Mouse (Mus musculus): Measurements from ENCODE around the gene Ubr4. TPM values are rescaled to one million over a fixed set of nuclear protein-coding genes. Genes with fewer than 3 reads are reported as not detected.

Gene Ubr4
- total RNA-seq, 2 experiments from 2014 or later, result 93.4 to 104 TPM

DNA sequence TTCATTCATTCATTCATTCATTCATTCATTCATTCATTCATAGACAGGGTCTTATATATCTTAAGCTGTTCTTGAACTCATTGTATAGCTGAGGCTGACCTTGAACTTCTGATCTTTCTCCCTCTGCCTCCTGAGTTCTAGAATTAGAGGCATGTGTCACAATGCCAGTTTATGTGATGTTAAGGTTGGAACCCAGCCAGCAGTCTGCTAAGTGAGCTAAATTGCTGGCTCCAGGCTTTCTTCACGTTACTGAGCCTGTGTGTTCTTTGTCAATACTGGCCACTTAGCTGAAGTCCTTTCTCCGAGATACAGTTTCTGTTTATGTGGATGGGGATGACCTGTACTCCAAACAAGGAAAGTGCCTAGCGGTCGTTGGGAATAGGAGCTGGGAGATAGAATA lies 78.5 kb downstream of the Ubr4 start:
- DNase-seq, result no peak

DNA sequence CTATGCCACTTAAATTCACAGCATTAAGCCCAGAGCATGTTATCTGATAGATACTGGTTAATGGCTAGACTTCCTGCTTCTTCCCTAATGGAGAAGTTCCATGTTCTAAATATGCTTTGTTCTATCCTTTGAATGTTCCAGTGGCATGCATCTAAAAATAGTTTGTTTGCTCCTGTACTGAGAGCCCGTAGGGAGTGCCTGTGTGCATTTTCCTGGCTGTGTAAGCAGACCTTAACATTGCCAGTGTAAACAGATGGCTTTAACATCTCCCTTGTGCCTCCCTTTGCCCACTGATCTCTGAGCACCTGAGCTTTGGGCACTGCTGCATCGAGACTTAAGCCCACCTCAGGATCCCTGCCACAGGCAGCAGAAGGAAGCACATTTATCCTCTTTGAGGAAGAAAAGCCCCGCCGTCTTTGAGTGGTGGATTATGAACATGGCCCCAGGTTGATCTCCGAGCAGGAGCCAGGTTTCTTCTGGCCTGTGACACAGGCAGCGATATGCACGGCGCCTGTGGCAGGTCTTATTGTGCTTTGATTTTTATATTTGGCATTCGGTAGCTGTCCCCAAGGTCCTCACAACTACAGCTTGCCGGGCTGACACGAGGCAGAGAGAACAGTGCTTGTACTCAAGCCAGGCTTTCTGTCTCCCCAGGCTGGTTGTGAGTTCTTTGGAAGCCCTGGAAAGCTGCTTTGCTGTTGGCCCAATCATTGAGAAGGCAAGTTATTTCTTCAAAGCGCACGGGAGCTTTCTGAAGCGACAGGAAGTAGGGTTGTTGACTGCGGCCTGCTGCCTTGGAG lies 80.8 kb downstream of the Ubr4 start:
- peak; percentile 46 to 51 for DNase-seq

DNA sequence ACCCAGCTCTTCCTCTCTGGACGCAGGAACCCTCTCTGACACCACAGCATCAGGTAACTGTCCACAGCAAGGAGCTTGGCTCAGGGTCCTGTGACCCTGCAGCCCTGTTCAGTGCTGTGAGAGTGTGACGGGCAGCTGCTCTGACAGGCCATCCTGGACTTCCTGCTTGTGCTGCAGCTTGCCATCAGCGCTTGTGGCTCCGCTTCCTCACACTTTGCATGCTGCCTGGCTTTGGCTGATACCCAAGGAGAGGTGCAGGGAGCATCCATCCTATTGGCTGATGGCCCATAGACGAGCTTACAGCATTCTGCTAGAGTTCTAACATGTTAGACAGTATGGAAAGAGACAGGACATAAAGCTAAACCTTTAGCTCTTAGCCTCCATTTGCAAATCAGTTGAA lies 88.8 kb downstream of the Ubr4 start:
- DNase-seq, result no peak

DNA sequence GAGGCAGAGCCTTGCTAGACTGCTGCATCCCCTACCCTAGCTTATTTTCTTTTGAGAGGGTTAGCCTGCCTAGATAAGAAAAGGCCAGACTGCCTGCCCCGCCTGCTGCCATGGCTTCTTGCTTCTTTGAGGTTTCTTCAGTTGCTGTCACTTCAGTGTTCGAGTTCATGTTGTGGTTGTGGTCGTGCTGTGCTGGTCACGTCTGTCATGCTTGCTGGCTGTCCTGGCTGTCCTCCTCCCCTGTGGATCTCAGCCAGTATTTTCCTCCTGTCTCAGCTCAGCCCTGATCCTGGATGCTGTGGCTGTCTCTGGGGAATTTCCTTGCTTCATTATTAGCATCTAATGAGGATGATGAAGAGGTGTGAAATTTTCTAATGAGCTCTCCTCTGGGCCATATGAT lies 89.4 kb downstream of the Ubr4 start:
- DNase-seq, result no peak

DNA sequence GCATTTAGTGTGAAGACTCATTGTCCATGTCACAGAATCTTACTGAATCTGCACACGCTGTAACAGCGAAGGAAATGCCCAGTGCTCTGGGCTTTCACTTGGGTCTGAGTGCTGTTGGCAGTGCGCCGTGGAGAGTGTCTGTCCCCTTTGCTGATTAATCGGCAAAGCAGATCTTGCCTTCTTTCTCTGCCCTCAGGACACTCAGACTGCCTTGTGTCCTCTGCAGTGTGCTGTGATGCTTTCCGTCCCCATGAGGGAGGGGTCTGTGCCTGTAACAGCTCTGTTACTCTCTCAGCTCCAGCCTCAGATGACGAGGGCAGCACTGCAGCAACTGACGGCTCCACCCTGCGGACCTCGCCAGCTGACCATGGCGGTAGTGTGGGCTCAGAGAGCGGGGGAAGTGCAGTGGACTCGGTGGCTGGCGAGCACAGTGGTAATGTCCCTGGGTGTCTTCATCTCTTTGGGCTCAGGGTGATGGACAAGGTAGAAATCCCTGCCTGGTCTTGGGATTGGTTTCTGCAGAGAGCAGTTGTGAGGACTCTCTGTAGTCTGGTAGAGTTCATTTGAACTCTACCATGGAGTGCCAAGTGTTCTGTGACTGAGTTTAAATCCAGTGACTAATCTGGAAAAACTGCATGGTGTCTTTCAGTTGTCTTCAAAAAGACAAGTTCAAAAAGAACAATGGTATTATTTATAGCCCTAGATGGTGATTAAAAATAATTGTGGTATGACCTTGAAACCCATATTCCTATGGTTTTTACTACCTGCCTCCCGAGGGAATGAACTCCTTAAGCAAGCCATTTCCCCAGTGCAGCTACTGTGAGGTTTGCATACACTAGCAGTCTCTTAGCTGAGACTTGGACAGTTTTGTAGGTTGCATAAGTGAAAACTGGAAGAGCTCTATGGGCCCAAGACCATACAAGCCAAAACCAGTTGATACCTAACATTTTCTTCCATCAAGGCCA lies 90.3 kb downstream of the Ubr4 start:
- no peak for DNase-seq

DNA sequence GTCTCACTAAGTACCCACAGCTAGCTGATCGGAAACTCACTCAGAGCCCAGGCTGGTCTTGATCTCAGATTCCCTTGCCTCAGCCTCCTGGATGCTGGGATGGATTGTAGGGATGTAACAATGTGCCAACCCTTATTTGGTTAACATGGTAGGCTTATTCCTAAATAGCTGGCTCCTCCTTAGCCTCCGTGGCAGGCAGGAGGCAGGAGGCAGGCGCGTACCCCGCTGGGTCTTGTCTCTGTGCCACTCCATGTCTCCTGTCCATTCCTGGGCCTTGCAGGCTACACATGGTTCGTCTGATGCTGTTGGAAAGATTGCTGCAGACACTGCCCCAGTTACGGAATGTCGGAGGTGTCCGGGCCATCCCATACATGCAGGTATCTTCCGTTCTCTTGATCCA lies 91.9 kb downstream of the Ubr4 start:
- DNase-seq, result no peak

DNA sequence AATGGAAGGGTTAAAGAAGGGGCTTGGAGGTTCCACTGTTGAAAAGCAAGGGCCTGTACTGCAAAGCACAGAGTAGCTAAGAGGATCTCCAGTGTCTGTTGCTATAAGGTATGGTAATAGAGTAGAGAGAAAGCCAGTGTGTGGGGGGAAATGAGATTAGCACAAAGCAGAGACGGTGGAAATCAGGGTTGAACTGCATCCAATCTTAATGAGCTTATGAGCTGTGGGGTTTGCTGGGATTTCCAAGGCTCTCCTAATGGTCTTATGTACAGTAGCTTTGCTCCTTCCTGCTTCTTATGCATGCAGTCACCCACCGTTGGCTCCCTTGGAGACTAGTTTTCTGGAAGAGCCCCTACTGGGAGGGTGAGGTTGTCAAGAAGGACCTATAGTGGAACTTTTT lies 93.8 kb downstream of the Ubr4 start:
- no peak for DNase-seq

DNA sequence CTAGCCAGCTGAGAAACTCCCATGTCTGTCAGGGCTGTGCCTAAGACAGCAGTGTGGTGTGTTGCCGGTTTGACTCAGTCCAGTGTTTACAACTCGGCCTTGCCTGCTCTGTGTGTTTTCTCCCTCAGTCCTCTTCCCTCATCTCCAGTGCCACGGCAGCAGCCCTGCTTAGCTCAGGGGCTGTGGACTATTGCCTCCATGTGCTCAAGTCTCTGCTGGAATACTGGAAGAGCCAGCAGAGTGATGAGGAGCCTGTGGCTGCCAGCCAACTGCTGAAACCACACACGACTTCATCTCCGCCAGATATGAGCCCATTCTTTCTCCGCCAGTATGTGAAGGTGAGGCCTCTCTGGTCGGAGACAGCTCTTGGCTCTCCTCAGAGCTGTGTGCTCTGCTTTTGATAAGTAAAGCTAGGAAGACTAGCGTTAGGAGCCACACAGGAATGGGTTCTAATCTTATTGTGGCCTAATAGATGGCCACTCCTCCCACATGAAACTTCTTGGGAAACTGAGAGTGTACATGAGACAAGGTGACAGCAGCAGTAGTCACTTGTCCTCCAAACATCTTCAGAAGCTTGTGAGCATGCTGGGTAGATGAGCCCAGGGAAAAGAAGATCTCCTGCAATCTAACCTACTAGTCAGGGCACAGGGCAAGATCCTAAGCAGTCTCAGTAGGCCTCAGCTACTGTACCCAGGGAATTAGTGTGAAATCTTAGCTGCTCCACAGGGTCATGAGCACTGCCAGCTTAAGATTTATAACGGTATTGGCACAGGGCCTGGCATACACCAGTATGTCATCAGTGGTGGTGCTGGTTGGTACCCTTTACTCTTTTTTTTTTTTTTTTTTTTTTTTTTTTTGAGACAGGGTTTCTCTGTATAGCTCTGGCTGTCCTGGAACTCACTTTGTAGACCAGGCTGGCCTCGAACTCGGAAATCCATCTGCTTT lies 94.6 kb downstream of the Ubr4 start:
- DNase-seq, result no peak

DNA sequence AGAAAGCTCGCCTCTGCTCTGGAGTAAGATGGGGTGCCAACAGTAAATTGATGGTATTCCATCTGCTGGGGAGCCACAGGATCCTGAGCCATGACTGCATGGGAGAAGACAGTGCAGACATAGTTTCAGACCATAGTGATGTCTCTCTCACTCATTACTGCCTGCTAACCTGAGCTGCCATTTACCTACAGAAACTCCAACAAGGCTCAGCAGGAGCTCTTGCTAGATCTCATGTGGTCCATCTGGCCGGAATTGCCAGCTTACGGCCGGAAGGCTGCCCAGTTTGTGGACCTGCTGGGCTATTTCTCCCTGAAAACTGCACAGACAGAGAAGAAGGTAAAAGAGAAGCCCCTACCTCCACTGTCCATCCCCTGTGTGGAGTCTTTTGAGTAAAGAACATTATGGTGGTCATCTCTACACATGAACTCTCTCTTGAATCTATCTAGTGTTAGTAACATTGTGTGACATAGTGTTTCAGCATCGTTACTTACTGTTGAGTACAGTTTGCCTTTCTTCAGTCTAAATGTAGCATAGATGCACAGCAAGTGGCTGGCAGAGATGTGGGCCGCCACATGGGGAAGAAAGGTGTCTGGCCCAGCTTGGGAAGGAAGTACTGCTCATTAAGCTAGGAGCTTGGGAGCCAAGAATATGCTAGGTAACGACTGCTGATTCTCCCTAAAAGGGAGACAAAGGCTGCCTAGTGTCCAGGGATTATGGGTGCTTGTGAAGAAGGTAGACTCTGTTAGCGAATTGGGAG lies 100.7 kb downstream of the Ubr4 start:
- DNase-seq, result no peak

DNA sequence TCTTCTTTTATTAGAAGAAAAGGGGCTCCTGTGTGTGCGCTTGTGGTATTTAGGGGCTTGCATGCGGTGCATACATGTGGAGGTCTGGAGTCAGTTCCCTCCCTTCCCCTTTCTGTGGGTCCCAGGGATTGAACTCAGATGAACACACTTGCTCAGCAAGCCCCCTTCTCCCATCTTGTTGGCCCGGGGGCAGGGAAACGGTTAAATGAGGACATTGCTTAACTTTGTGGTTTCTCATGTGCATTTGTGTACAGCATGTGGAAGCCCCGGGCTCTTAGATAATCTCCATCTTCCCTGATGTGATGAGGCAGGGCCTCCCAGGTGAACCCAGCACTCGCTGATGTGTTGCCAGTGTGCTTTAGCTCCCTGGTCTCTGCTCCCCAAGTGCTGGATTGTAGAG lies 101.9 kb downstream of the Ubr4 start:
- DNase-seq, result no peak

DNA sequence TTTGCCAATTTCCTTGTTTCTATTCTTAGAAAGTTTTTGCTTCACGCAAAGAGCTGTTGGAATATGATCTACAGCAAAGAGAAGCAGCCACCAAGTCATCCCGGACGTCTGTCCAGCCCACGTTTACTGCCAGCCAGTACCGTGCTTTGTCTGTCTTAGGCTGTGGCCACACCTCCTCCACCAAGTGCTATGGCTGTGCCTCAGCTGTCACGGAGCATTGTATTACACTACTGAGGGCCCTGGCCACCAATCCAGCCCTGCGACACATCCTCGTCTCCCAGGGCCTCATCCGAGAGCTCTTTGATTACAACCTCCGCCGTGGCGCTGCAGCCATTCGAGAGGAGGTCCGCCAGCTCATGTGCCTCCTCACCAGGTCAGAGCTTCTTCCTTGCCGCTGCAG lies 107.6 kb downstream of the Ubr4 start:
- DNase-seq, result no peak

DNA sequence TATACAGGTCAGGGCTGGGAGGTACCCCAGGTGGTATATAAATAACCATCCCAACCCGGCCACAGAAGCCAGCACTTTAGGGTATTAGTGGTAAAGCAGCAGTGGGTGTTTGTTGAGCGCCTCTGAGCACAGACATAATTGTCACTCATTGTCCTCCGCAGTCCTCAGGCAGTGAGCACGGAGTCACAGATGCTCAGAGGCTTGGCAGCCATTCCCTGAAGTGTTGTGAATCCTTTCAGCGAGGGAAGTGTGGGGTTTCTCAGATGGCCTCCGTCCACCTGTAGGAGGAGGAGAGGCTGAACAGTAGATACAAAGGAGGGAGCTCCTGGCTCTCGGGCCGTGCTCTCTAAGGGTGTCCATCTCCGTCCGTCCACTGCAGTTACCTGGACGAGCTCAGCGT lies 111.8 kb downstream of the Ubr4 start:
- DNase-seq, result no peak

DNA sequence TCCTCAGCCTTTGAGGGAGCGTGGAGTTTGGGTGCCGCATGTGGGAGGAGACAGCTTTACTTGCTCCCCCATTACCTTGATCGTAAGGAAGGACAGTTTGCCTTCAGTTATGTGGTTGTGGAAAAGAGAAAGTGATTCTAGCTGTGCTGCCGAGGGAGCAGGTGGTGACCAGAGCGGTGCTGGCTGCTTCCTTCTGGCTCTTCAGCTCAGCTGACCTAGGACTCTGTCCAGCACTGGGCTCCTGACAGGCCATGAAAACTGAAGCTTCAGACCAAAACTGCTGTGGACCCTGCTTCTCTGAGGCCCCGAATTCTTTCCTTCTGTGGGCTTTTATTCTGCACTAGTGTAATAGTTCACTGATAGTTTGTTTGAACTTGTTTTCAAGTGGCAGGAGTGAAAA lies 114.1 kb downstream of the Ubr4 start:
- DNase-seq, result no peak

DNA sequence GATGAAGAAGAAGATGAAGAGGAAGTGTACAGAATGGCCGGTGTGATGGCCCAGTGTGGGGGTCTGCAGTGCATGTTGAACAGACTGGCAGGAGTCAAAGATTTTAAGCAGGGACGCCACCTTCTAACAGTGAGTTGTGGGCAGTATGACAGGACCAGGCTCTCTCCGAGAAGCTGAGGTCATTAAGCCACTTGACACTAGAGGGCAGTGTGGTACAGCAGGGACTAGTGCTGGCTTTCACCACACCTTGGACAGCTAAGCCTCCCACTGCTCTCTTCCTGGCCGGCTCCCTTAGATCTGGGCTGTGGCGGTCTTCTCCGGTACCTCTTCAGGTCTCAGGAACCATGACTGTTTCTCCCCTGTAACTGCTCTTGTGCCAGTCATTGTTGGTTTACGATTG lies 117.8 kb downstream of the Ubr4 start:
- peak; percentile 83 to 92 for DNase-seq

DNA sequence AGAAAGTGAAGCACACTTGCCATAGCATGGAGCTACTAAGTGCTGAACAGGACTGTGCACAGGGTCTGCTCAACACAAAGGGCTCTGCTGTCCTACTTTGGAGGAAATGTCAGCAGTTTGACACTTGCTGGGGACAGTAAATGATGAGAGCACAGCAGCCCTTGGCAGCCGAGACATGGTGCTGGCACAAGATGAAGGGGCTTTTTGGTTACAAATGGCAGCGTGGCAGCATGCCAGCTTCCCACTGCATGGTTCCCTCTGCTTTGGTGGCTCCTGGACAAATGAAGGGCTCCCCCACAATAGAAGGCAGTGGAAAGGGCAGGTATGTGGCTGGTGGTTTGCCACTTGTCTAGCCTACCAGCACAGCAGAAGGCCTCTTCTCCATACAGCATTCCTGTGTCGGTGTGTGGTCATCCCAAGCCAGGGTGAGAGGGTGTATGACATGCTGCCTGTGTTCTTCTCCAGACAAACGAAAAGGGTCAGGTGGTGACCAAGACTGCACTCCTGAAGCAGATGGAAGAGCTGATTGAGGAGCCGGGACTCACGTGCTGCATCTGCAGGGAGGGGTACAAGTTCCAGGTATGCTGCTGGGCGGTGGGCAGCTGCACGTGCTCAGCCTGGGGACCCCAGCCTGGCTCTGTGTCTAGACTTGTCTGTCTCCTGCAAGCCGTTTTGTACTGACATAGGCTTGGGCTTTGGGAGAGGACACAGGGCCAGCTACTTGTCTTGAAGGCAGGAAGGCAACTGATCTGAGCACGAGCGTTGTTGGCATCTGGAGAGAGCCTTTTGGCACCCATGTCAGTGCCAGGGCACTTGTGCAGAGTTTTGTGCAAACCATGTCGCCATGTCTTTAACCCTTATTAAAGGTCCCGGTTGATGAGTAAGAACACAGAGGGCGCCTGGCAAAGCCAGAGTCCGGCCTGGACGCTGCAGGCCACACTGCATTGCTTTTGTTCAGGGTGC lies 124.5 kb downstream of the Ubr4 start:
- no peak for DNase-seq

DNA sequence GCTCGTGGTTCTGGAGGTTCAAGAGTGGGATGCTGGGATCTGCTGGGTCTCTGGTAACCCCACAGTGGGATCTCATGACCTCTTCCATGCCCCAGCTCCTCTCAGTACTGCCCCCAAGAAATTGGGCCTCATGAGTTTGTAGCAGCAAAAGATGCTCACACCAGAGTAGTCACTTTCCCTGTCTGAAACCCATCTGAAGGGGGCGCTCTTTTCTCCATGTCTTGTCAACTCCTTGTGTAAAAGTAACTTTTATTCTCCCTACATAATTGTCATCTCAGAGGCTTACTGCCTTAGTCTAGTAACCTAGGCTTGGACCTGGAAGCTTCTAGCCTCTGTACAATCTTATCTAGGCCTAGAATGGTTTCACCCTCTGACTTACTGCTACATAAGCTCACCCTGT lies 125.6 kb downstream of the Ubr4 start:
- DNase-seq, result no peak

DNA sequence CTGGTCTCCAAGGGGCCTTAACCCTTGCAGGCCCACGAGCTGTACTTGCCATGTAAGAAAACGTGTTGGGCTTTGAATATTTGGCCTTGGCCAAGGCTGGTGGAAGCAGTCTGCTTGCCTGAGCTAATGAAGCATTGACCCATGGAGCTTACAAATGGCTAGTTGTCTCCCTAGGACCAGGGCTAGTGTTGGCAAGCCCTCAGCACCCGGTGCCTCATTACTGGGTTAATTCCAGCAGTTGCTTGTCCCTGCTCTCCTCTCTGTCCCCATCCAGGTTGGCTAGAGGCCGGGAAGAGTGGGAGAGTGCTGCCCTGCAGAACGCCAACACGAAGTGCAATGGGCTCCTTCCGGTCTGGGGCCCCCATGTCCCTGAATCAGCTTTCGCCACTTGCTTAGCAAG lies 126.8 kb downstream of the Ubr4 start:
- no peak for DNase-seq

DNA sequence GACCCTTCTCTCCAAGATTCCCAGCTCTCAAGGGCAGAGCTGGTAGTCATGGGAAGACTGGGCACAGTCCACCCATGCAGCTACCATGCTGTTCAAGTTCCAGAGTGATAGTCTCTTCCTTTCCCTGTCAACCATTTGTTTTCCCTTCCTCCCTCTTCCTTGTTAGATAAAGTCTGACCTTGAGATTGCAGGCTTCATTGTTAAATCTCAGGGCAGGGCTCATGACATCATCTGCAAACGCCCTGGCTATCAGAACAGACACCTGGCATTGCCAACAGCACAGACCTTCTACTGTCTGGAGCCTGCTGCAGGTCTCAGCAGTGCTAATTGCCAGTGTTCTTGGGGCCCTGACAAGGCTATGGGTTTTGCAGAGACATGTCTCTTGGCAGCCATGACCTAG lies 129.0 kb downstream of the Ubr4 start:
- DNase-seq, result no peak

DNA sequence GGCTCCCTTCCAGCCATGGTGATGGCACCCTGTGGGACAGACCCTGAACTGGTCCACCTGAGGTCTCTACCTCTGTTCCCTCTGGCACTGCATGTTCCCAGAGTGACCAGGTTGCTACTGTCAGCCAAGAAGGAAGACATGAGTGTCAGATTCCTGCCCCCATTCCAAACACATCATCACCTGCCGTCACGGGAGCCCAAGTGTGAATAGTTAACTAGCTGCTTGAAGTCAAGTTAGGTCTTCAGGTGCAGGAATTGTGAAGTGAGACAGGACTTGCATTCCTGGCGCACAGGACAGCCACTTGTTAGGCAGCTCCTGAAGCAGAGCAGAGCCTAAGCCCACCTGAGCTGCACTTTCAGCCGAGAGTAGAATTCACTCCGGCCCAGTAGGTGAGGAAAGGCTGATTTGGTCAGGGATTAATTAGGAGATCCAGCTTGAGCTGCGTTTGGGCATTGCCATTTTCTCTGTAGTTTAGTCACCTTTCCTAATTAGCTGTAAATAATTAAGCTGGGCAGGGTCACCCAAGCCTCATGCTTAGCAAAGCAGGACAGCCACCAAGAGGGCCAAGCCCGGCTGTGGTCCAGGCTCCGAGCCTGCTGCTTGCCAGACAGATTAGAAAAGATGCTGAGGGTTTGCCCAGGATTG lies 131.2 kb downstream of the Ubr4 start:
- DNase-seq, result no peak

DNA sequence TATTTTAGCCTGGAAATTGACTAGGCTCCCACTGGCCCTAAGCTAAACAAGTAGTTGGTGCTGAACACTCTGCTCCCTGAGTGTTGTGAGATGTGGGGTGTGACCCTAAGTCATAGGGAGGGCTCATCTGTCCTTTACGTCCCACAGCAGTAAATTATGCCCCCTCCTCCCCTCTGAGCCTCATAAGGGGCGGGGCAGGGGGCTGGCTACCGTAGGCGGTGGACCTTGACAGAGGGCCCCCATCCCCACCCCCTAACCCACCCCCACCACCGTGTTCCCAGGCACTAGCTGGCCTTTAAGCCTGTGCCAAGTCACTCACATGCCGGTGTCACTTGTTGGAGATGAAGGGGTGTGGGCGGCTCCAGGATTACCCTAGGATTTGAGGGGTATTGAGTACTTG lies 132.1 kb downstream of the Ubr4 start:
- DNase-seq, result no peak

Measured in heart, adult 18-20 months (tissue).